Comparison of ENCODE assay signal across 7 mouse cellular contexts in the genomic region with DNA sequence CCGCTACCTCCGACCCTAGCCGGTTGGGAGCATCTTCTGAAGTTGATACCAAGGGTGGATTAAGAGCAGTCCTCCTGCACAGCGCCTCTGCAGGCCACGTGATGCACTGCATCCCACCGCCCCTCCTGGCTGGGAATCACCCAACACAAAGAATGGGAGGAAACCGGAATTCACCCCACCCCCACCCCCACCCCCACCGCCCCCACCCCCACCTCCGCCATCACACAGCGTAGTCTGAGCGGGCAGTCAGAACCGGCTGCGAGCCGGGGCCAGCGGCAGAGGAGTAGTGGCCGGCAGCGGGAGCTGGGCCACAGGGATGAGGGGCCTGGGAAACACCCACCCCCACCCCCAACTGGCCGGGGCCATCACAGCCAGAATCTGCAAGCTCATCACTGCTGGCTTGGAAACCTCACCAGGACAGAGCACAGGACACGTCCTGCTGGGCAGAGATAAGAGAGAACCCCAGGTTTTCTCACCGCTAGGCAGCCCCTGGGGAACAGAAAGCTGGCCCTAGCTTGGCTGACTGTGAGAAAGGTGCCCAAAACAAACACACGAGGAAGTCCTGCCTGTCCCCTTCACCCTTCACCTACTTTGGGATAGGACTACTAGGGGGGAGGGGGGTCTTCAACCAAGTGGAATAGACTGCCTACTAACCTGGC.
DNase-seq lines count a peak whose midpoint lies in the region; ATAC-seq and TF ChIP-seq lines count a peak whose summit lies in the region.

No protein-coding gene starts in this region.

- no peaks in the 10 kb centered on the region for H3K36me3 ChIP-seq in hindbrain, embryonic 11.5 days (ENCODE audit: control insufficient read depth, insufficient read depth, low read length)
- no peaks in the 10 kb centered on the region for H3K36me3 ChIP-seq in spleen, adult 2 months (ENCODE audit: control insufficient read depth, insufficient read depth, low read length)

- DNase-seq in R1 (ENCODE audit: low read depth, low spot score), result peak; percentile 88
- DNase-seq in c-Kit-positive CD71-negative TER-119-negative erythroid progenitor cells, embryonic 14.5 days (ENCODE audit: low read depth), result peak; percentile 25
- peak; percentile 90 for DNase-seq in forelimb bud, embryonic 11.5 days (ENCODE audit: low read depth, low spot score)
- peak; percentile 97 for DNase-seq in hindbrain, embryonic 11.5 days (ENCODE audit: low spot score)
- DNase-seq in left cerebral cortex, postnatal 14 days (ENCODE audit: low spot score in 2 of 2), result peak; percentile 61 to 71
- DNase-seq in mesoderm, embryonic 11.5 days (ENCODE audit: low read depth, low spot score), result peak; percentile 93
- DNase-seq in spleen, adult 2 months (ENCODE audit: low read depth in 1 of 2, low spot score in 2 of 2), result peak in 1 of 2 experiments; percentile 21

- H3K4me1 ChIP-seq in hindbrain, embryonic 11.5 days (replicated peaks; ENCODE audit: control insufficient read depth, insufficient read depth, low read length), result peaks cover 8% of the 10 kb centered on the region
- H3K4me1 ChIP-seq in spleen, adult 2 months (ENCODE audit: control insufficient read depth, insufficient read depth, insufficient read length), result no peaks in the 10 kb centered on the region

- H3K4me3 ChIP-seq in hindbrain, embryonic 11.5 days (ENCODE audit: low read depth, low read length), result peak overlapping the region; percentile 29
- no peak overlapping the region for H3K4me3 ChIP-seq in spleen, adult 2 months (ENCODE audit: extremely low read depth, insufficient read depth, insufficient read length)

- peak overlapping the region; percentile 54 for H3K4me2 ChIP-seq in hindbrain, embryonic 11.5 days (replicated peaks; ENCODE audit: low read depth, low read length)

- ATAC-seq in hindbrain, embryonic 11.5 days (ENCODE audit: low FRiP score), result peak; percentile 75

- intact Hi-C loops in left cerebral cortex, postnatal 14 days (cut with DNase I), result no loop called here

- H3K9me3 ChIP-seq in hindbrain, embryonic 11.5 days (ENCODE audit: control insufficient read depth, low read length), result no peaks in the 10 kb centered on the region

- no peak for TF ChIP-seq POLR2A in spleen, adult 2 months (IDR thresholded peaks at IDR 0.05; ENCODE audit: low read depth, low read length)

- H3K9ac ChIP-seq in hindbrain, embryonic 11.5 days (ENCODE audit: low read depth, low read length), result peak overlapping the region; percentile 76

- 2% methylated on average over 21 of the region's 21 CpGs for WGBS in hindbrain, embryonic 11.5 days
- WGBS in spleen, adult 2 months, result 2% methylated on average over 21 of the region's 21 CpGs

- TF ChIP-seq CTCF in spleen, adult 2 months (IDR thresholded peaks at IDR 0.05; ENCODE audit: extremely low read depth, insufficient read depth, insufficient read length, insufficient replicate concordance), result peak; percentile 76; the same call in 1 of the 2 replicates

- H3K27ac ChIP-seq in hindbrain, embryonic 11.5 days (ENCODE audit: low read depth, low read length), result peak overlapping the region; percentile 58; the same call in 1 of the 2 replicates
- H3K27ac ChIP-seq in spleen, adult 2 months (ENCODE audit: insufficient read depth, low read length), result no peak overlapping the region

- H3K27me3 ChIP-seq in hindbrain, embryonic 11.5 days (ENCODE audit: control insufficient read depth, insufficient read depth, low read length), result no peaks in the 10 kb centered on the region
- no peaks in the 10 kb centered on the region for H3K27me3 ChIP-seq in spleen, adult 2 months (ENCODE audit: control insufficient read depth, insufficient read depth, low read length)
